Mouse (Mus musculus): ENCODE results near the gene Tectb. TPM values are rescaled to one million over a fixed set of nuclear protein-coding genes. Genes with fewer than 3 reads are reported as not detected.

The Tectb gene
- not detected in 2 replicates for polyA plus RNA-seq (2011; ENCODE audit: insufficient read depth, insufficient read length, low replicate concordance, missing spikeins)

DNA sequence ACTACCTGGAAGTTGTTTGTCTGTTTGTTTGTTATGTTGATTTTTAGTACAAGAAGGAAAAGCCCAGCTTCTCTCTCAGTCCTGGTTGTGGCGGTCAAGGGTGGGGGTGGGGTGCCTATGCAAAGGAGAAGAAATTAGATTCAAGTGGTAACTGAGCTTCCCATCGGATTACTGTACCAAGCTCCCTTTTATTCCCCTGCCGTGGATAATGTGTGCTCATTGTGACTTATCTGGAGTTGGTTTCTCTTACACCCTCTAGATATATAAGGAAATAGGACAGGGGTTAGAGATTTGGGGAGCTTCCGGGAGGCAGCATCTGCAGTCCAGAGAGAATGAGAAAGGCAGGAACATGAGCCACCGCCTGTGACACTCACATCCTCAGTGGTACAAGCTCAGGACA, at the start of gene Tectb:
Gene Tectb, plus strand, starts transcription at position 301 of the 400 bp plus-strand sequence.
- Histone ChIP-seq H3K27ac (ENCODE audit: control insufficient read depth, insufficient read depth, low read depth, low read length, poor library complexity) (no peak within 1 kb of the TSS), H3K4me3 (replicated peaks; ENCODE audit: control insufficient read depth, low read depth, low read length) (no peak within 1 kb of the TSS), H3K4me1 (ENCODE audit: control insufficient read depth, insufficient read depth, low read length) (no peaks in the 10 kb centered on the region)
- 83% methylated on average over 5 of the region's 5 CpGs for WGBS
- TF ChIP-seq POLR2A (IDR thresholded peaks at IDR 0.05; ENCODE audit: borderline replicate concordance, control insufficient read depth, low read depth, low read length) (no peak), CTCF (IDR thresholded peaks at IDR 0.05; ENCODE audit: control insufficient read depth, insufficient read depth, low read length) (no peak)

DNA sequence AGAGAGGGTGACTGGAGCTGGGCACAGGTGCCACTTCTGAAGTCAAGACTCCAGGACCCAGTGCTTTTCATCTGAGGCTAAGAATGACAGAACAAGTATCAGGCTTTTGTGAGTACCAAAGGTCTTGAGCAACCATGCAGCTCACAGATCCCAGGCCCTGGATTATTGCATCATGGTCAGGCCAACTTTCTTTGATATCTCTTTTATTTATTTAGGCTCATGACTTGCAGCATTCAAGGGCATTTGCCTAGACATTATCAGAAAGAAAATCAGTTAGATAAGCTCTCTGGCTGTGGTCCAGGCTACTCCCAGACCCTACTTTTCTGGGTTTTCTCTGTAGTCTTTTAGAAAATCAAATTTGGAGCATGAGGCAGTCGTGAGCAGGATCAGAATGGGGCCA, 48.8 kb upstream of the Tectb start:
- no peak overlapping the region for H3K4me3 ChIP-seq (replicated peaks; ENCODE audit: control insufficient read depth, low read depth, low read length)
- H3K4me1 ChIP-seq (ENCODE audit: control insufficient read depth, insufficient read depth, low read length): no peaks in the 10 kb centered on the region; the same call in 1 of the 2 replicates
- TF ChIP-seq POLR2A (IDR thresholded peaks at IDR 0.05; ENCODE audit: borderline replicate concordance, control insufficient read depth, low read depth, low read length): no peak
- no peak for TF ChIP-seq CTCF (IDR thresholded peaks at IDR 0.05; ENCODE audit: control insufficient read depth, insufficient read depth, low read length)
- whole genome bisulfite sequencing: 48% methylated on average over 1 of the region's 1 CpGs
- H3K27ac ChIP-seq (ENCODE audit: control insufficient read depth, insufficient read depth, low read depth, low read length, poor library complexity): no peak overlapping the region

DNA sequence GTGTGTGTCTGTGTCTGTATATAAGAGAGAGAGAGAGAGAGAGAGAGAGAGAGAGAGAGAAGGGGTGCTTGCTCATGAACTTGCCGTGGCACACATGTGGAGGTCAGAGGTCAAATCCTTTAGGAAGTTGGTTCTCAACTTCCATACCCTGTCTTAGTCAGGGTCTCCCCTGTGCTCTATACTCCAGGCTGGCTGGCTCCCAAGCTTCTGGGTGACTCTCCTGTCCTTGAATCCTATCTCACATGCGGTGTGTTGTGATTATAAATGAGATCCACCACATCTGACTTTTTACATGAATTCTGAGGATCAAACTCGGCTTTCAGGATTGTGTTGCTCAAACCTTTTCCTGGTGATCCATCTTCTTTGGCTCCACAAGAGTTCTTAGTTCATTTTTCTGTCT, 48.1 kb upstream of the Tectb start:
- no peak overlapping the region for H3K27ac ChIP-seq (ENCODE audit: control insufficient read depth, insufficient read depth, low read depth, low read length, poor library complexity)
- TF ChIP-seq CTCF (IDR thresholded peaks at IDR 0.05; ENCODE audit: control insufficient read depth, insufficient read depth, low read length) (no peak), POLR2A (IDR thresholded peaks at IDR 0.05; ENCODE audit: borderline replicate concordance, control insufficient read depth, low read depth, low read length) (no peak)
- no peak overlapping the region for H3K4me3 ChIP-seq (replicated peaks; ENCODE audit: control insufficient read depth, low read depth, low read length)
- H3K4me1 ChIP-seq (ENCODE audit: control insufficient read depth, insufficient read depth, low read length): no peaks in the 10 kb centered on the region; the same call in 1 of the 2 replicates
- 65% methylated on average over 3 of the region's 3 CpGs for WGBS

DNA sequence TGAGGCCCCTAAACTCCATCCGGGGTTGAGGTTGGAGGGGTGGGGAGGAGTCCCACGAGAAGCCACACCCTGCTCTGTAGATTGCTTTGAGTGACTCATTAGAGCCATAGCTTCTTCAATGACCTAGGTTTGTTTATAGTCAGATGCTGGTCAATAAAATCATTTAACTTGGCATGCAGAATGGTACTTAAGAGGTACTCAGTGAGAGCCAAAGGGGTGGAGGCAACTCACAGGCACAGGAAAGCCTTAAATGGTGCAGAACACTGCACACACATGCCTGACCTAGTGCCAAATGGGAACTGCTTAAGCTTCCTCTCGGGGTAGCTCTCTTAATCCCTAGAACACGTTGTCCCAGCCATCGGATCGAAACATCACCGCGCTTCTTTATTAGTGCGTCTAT, 46.0 kb upstream of the Tectb start:
- TF ChIP-seq POLR2A (IDR thresholded peaks at IDR 0.05; ENCODE audit: borderline replicate concordance, control insufficient read depth, low read depth, low read length) (no peak), CTCF (IDR thresholded peaks at IDR 0.05; ENCODE audit: control insufficient read depth, insufficient read depth, low read length) (no peak)
- WGBS: 65% methylated on average over 9 of the region's 9 CpGs
- Histone ChIP-seq H3K4me1 (ENCODE audit: control insufficient read depth, insufficient read depth, low read length) (no peaks in the 10 kb centered on the region; the same call in none of the 2 replicates), H3K4me3 (replicated peaks; ENCODE audit: control insufficient read depth, low read depth, low read length) (no peak overlapping the region), H3K27ac (ENCODE audit: control insufficient read depth, insufficient read depth, low read depth, low read length, poor library complexity) (no peak overlapping the region)

DNA sequence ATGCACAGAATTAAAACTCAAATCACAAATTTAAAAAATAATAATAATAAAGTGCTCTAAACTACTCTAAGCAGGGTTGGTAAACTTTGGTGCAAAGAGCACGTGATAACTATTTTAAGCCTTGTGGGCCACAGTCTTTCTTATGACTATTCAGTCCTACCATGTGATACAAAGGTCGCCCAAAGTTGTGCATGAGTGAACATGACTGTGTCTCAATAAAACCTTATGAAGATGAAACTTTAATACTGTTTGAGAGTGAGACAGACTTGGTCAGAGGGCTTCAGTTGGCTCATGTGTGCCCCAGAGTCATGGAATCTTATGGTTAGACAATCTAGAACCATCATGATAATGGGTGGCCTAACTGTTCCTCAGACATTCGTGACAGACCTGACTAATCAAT, 44.6 kb upstream of the Tectb start:
- H3K4me1 ChIP-seq (ENCODE audit: control insufficient read depth, insufficient read depth, low read length): no peaks in the 10 kb centered on the region; the same call in none of the 2 replicates
- TF ChIP-seq POLR2A (IDR thresholded peaks at IDR 0.05; ENCODE audit: borderline replicate concordance, control insufficient read depth, low read depth, low read length): no peak
- no peak for TF ChIP-seq CTCF (IDR thresholded peaks at IDR 0.05; ENCODE audit: control insufficient read depth, insufficient read depth, low read length)

DNA sequence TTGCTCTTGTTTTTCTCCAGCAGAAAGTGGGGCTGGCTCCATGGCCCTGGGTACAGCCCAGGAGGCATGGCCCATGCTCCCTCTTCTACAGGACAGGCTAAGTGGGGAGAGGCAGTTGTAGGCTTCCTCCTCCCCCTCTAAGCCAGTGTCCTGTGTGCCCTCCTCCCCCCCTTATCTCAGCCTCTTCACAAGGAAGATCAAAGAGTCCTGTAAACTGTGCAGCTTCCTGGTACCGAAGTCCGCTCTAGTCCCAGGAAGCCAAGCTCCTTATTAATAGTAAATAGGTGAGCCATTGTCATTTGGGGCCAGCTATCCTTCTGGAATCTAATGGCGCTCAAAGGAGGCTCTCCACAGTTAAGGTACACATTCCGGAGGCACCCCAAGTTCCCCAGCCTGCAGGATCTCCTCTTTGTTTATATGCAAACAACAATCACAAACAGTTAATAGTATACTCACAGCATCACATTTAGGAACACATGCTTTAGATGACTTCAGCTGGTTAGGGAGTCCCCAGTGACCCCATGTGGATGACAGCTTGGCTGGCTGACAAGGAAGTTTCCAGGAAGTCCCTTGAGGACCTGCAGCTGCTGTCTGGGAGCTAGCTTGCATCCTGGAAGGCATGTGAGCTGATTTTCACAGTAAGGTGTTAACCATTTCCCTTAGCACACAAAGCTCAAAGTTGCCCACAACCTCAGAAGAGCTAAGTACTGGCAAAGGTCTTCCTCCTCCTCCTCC, 43.7 kb upstream of the Tectb start:
- Histone ChIP-seq H3K4me1 (ENCODE audit: control insufficient read depth, insufficient read depth, low read length) (no peaks in the 10 kb centered on the region; the same call in none of the 2 replicates), H3K27ac (ENCODE audit: control insufficient read depth, insufficient read depth, low read depth, low read length, poor library complexity) (no peak overlapping the region), H3K4me3 (replicated peaks; ENCODE audit: control insufficient read depth, low read depth, low read length) (no peak overlapping the region)
- TF ChIP-seq POLR2A (IDR thresholded peaks at IDR 0.05; ENCODE audit: borderline replicate concordance, control insufficient read depth, low read depth, low read length) (no peak), CTCF (IDR thresholded peaks at IDR 0.05; ENCODE audit: control insufficient read depth, insufficient read depth, low read length) (no peak)
- WGBS: 65% methylated on average over 4 of the region's 4 CpGs

More for the DNA sequence above, 44.6 kb upstream of the Tectb start:
- no peak overlapping the region for H3K4me3 ChIP-seq (replicated peaks; ENCODE audit: control insufficient read depth, low read depth, low read length)
- H3K27ac ChIP-seq (ENCODE audit: control insufficient read depth, insufficient read depth, low read depth, low read length, poor library complexity): no peak overlapping the region
- WGBS: 68% methylated on average over 3 of the region's 3 CpGs

- H3K4me1 ChIP-seq (ENCODE audit: control insufficient read depth, insufficient read depth, low read length): no peaks in the 10 kb centered on the region; the same call in none of the 2 replicates
- H3K4me3 ChIP-seq (replicated peaks; ENCODE audit: control insufficient read depth, low read depth, low read length): no peak overlapping the region
- WGBS: 41% methylated on average over 7 of the region's 7 CpGs
- TF ChIP-seq POLR2A (IDR thresholded peaks at IDR 0.05; ENCODE audit: borderline replicate concordance, control insufficient read depth, low read depth, low read length) (no peak), CTCF (IDR thresholded peaks at IDR 0.05; ENCODE audit: control insufficient read depth, insufficient read depth, low read length) (no peak)
- H3K27ac ChIP-seq (ENCODE audit: control insufficient read depth, insufficient read depth, low read depth, low read length, poor library complexity): no peak overlapping the region
Measured at GRCm38 (mm10) chr19:55137884-55138283, 42.6 kb upstream of the Tectb start.

- TF ChIP-seq POLR2A (IDR thresholded peaks at IDR 0.05; ENCODE audit: borderline replicate concordance, control insufficient read depth, low read depth, low read length): no peak
- no peak for TF ChIP-seq CTCF (IDR thresholded peaks at IDR 0.05; ENCODE audit: control insufficient read depth, insufficient read depth, low read length)
- Histone ChIP-seq H3K4me3 (replicated peaks; ENCODE audit: control insufficient read depth, low read depth, low read length) (no peak overlapping the region), H3K27ac (ENCODE audit: control insufficient read depth, insufficient read depth, low read depth, low read length, poor library complexity) (no peak overlapping the region), H3K4me1 (ENCODE audit: control insufficient read depth, insufficient read depth, low read length) (no peaks in the 10 kb centered on the region; the same call in none of the 2 replicates)
- WGBS: 69% methylated on average over 7 of the region's 7 CpGs
Measured at GRCm38 (mm10) chr19:55138506-55138905, 42.0 kb upstream of the Tectb start.

Data from bone marrow, adult 2 months (tissue).